Mouse (Mus musculus) heart, postnatal 0 days (tissue): Measurements from ENCODE around the gene Ddx52.

ENCODE experiments used
- CTCF ChIP-seq: IDR thresholded peaks from 2 replicates; pipeline ENCODE4 v1.5.1; 2016; ENCODE audit warnings: antibody characterized with exemption, control low read depth, low read depth
- EP300 ChIP-seq: IDR thresholded peaks from 2 replicates; pipeline ENCODE4 v1.6.1; 2016; ENCODE audit warnings: antibody characterized with exemption, low read depth

DNA sequence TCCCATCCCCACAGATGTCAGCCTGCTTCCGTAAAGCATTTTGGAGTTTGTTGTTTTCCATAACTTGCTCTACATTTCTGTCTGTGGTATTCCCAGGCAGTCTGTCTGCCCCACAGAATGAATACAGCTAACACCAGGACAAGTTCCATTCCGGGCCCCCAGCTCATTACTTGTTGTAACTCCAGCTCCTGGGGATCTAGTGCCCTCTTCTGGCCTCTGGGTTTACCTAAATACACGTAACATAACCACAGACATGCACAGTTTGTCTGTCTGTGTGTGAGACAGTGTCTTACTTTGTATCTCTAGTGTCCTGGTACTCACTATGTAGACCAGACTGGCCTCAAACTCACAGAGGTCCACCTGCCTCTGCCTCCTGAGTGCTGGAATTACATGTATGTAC is 59.4 kb downstream of the Ddx52 start:
- TF ChIP-seq CTCF: no peak
- TF ChIP-seq EP300: no peak
